Mouse (Mus musculus) gastrocnemius, adult 18-20 months (tissue): ENCODE measurements at regions not wholly inside any gene's neighbourhood (a gene's known extent, or its start where the extent isn't known, plus 50 kb on each side); places are given as distances from the start of the nearest gene placed in this dataset.

Experiments used
- DNase-seq: peaks from one replicate; pipeline ENCODE4 v3.0.0; 2021; ENCODE audit warnings: low spot score

DNA sequence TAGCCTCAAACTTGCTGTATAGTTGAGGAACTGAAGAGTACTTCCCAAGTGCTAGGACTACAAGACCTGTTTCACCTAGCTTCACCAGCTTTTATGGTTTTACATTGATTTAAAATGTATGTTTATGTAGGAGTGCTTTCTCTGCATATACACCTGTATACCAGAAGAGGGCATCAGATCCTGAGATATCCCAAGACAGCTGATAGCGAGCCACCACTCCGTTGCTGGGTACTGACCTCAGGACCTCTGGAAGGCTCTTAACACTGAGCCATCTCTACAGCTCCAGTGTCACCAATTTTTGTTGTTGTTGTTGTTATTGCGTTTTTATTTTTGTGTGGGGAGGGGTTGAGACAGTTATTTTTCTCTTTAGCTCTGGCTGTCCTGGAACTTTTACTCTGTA lies 55.9 kb upstream of the Ddx3x start:
- no peak for DNase-seq

DNA sequence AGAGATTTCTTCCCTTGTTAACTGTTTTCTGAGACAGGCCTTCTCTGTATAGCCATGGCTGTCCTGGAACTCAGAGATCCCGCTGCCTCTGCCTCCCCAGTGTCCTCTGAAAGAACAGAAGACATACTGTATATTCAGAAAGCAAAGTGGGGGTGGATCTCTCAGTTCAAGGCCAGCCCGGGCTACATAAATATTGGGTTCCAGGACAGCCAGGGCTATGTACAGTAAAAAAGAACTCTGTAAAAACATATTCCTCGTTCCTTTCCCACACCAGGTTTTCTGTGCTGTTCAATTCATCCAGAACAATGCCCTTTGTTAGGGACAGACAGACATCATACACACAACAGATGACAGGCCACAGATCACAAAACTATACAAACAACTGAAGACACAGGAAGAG lies 54.3 kb upstream of the Ddx3x start:
- DNase-seq: no peak

GRCm38 (mm10) chrX:13229891-13230614 lies 50.7 kb upstream of the Ddx3x start:
- peak; percentile 48 for DNase-seq

DNA sequence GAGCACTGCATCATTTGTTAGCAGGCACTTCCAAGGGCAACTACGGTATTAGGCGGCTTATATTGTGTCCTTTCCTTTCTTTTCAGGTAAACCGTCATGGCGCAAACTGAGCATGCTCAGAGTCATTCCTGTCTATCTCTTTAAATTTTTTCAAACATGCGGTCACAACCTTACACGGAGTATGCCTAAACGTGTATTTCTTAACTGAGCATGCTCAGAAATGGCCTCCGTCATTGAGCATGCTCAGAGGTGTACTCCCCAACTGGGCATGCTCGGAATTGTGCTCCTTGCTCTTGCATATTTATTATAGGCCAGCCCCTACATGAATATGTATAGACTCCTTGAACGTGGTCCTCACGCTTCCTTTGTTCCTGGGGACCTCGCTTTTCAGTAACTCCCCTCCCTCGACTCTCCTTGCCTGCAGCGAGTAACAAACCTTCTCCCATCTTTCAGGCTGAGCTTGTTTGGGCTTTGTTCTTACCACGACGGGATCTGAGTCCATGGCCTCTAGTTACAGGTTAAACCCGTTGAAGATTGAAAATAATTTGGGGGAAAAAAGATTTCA lies 50.1 kb upstream of the Ddx3x start:
- peak; percentile 78 for DNase-seq
